Mouse (Mus musculus): ENCODE results near the gene Mrpl4. TPM values are rescaled to one million over a fixed set of nuclear protein-coding genes. Genes with fewer than 3 reads are reported as not detected.

Gene Mrpl4
- polyA plus RNA-seq, 1 experiment: 108 TPM

- 0 out of 2 replicates have a peak overlapping the region, but pooled peaks have one; percentile 32 for H3K27ac ChIP-seq (ENCODE audit: insufficient read depth, low read length)
Observed at GRCm38 (mm10) chr9:20973001-20973681, 29.4 kb upstream of the Mrpl4 start.

DNA sequence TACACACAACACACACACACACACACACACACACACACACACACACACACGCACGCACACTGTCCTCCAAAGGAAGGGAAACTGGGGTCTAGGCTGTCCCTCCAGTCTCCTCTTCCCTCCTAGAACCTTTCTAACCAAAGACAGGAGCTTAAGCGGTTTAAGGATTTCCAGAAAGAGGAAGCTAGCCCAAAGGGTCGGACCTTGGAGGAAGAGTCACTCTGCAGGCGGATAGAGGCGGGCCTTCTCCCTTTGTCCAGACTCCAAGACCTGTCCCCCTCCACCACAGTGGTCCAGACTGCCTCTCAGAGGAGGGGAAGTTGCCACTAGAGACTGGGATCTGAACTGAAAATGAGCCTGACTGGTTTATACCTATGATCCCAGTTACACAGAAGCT is 28.9 kb upstream of the Mrpl4 start:
- TF ChIP-seq CTCF (IDR thresholded peaks at IDR 0.05; ENCODE audit: extremely low read depth, insufficient read depth, low read length) (no peak), POLR2A (IDR thresholded peaks at IDR 0.05; ENCODE audit: extremely low read depth, insufficient read depth, low read length) (no peak)
- Histone ChIP-seq H3K4me1 (ENCODE audit: control insufficient read depth, insufficient read depth, low read length) (no peaks in the 10 kb centered on the region), H3K27ac (ENCODE audit: insufficient read depth, low read length) (no peak overlapping the region), H3K4me3 (ENCODE audit: insufficient read depth, low read length) (no peak overlapping the region)

More at GRCm38 (mm10) chr9:20973001-20973681, 29.4 kb upstream of the Mrpl4 start:
- Histone ChIP-seq H3K4me3 (ENCODE audit: insufficient read depth, low read length) (no peak overlapping the region), H3K4me1 (ENCODE audit: control insufficient read depth, insufficient read depth, low read length) (no peaks in the 10 kb centered on the region)
- no peak for TF ChIP-seq CTCF (IDR thresholded peaks at IDR 0.05; ENCODE audit: extremely low read depth, insufficient read depth, low read length)

DNA sequence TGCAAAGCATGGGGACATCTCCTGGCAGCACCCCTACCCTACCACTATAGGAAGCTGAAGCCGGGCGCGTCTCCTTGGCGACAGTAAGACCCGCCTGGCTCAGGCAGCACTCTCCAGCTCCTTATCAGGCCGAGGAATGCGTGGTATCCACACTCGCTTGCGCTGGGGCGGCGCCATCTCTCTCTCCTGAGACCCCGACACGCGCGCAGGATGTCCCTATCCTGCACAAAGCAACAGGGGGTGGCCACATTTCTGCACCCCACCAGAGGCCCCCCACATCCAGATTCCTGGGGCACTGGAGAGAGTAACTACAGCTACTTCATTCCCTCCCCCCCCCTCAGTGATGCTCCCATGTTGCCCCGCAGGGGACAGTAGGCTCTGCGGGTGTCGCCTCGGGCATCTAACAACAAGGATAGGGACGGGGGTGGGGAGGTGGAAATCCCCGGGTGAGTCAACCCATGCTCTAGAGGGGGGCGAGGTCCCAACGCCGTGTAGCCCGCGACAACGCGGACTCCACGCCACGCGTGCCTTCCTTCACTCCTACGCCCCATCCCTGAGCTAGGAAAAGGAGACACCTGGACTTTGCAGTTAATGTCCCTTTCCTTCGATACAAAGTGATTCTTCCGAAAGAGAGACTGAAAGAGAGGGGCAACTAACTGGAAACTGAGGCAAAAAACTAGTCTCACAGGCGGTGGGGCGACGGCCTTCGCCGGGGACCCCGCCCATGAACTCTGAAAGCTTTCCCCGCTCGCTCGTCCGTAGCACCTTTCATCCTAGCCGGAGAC is 26.9 kb upstream of the Mrpl4 start:
- no peak for TF ChIP-seq POLR2A (IDR thresholded peaks at IDR 0.05; ENCODE audit: extremely low read depth, insufficient read depth, low read length)
- no peak for TF ChIP-seq CTCF (IDR thresholded peaks at IDR 0.05; ENCODE audit: extremely low read depth, insufficient read depth, low read length)
- Histone ChIP-seq H3K4me1 (ENCODE audit: control insufficient read depth, insufficient read depth, low read length) (no peaks in the 10 kb centered on the region), H3K4me3 (ENCODE audit: insufficient read depth, low read length) (peak overlapping the region; percentile 55), H3K27ac (ENCODE audit: insufficient read depth, low read length) (no peak overlapping the region)

- H3K4me1 ChIP-seq (ENCODE audit: control insufficient read depth, insufficient read depth, low read length): no peaks in the 10 kb centered on the region
- H3K27ac ChIP-seq (ENCODE audit: insufficient read depth, low read length): no peak within 1 kb of the TSS
- no peak for TF ChIP-seq CTCF (IDR thresholded peaks at IDR 0.05; ENCODE audit: extremely low read depth, insufficient read depth, low read length)
- no peak for TF ChIP-seq POLR2A (IDR thresholded peaks at IDR 0.05; ENCODE audit: extremely low read depth, insufficient read depth, low read length)
- peak within 1 kb of the TSS; percentile 55 for H3K4me3 ChIP-seq (ENCODE audit: insufficient read depth, low read length)
Observed at GRCm38 (mm10) chr9:20976216-20976960, 26.1 kb upstream of the Mrpl4 start, which contains the start of gene S1pr2. S1pr2 (minus strand) TSS chr9:20976781.

DNA sequence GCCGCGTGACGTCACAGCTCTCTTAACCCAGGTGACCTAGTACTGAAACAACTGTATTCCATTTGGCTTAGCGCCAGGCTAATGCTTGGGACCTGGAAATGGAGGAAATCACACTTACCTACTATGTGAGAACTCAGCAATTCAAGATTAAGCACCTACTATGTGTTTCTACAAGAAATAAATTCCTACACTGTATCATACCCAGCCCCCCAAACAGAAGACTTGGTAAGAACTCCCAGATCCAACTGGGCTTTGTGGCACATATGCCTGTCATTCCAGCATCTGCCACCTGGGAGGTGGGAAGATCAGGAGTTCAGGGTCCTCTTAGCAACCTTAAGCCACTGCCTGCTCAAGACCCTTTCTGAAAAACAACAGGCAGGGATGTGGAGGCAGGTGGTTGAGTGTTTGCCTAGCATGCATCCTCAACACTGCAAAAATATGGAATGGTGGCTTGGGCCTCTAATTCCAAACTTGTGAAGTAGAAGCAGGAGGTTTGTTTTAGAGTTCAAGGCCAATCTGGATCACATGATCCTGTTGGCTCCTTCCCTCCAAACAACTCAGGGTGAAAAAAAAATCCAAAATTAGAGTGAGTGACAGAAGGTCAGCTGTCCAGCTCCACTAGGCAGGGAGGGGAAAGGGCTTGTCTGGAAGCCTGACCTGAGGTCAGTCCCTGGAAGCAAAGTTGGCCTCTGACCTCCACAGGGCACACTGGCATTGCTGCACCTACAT is 25.4 kb upstream of the Mrpl4 start:
- H3K4me3 ChIP-seq (ENCODE audit: insufficient read depth, low read length): peak overlapping the region; percentile 55
- no peaks in the 10 kb centered on the region for H3K4me1 ChIP-seq (ENCODE audit: control insufficient read depth, insufficient read depth, low read length)
- TF ChIP-seq CTCF (IDR thresholded peaks at IDR 0.05; ENCODE audit: extremely low read depth, insufficient read depth, low read length) (no peak), POLR2A (IDR thresholded peaks at IDR 0.05; ENCODE audit: extremely low read depth, insufficient read depth, low read length) (no peak)
- no peak overlapping the region for H3K27ac ChIP-seq (ENCODE audit: insufficient read depth, low read length)

DNA sequence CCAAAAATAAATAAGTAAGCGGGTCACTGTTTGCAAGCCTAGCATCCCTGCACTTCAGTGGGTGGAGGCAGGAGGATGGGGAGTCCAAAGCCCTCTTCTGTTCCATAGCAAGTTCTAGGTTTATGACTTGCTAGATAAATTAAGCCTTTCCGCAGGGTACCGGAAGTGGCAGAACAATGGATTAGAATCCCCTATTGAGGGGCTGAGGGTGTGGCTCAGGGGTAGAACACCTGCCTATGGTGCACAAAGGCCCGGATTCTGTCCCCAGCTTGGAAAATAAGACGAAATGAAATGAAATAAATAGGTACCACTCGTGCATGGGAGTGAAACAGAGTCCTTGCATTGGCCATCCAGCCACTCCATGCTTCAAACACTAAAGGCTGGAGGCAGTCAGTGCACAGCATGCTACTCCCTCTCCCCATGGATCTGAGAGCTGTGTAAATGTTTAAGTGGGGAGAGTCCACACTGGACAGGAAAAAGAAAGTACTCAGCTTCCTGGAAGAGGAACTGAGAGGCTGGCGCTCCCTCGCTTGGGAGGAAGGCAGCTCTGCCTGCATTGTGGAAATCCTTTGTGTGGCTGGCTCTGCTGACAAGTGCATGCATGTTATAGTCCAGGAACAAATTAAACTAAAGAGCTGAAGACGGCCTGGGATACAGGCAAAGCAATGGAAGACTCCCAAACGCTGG is 24.0 kb upstream of the Mrpl4 start:
- no peak for TF ChIP-seq CTCF (IDR thresholded peaks at IDR 0.05; ENCODE audit: extremely low read depth, insufficient read depth, low read length)
- Histone ChIP-seq H3K4me3 (ENCODE audit: insufficient read depth, low read length) (no peak overlapping the region), H3K27ac (ENCODE audit: insufficient read depth, low read length) (no peak overlapping the region), H3K4me1 (ENCODE audit: control insufficient read depth, insufficient read depth, low read length) (no peaks in the 10 kb centered on the region)

GRCm38 (mm10) chr9:20979181-20979580 is 23.4 kb upstream of the Mrpl4 start:
- Histone ChIP-seq H3K4me1 (ENCODE audit: control insufficient read depth, insufficient read depth, low read length) (no peaks in the 10 kb centered on the region), H3K4me3 (ENCODE audit: insufficient read depth, low read length) (no peak overlapping the region), H3K27ac (ENCODE audit: insufficient read depth, low read length) (no peak overlapping the region)
- TF ChIP-seq POLR2A (IDR thresholded peaks at IDR 0.05; ENCODE audit: extremely low read depth, insufficient read depth, low read length) (no peak), CTCF (IDR thresholded peaks at IDR 0.05; ENCODE audit: extremely low read depth, insufficient read depth, low read length) (no peak)

DNA sequence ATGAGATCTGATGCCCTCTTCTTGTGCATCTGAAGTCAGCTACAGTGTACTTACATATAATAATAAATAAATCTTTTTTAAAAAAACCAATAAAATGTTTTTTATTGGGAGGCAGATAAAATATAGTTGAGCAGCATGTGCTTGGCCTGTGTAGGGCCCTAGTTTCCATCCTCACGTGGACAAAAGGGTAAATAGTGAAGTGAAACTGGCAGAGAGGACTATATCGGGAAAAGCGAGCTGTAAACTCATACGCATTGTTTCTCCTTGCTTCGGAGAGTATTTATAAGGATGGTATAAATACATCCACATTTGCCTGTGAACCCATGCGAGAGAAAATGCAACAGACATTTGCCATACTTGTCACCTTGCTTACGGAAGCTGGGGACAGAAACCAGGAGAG is 22.8 kb upstream of the Mrpl4 start:
- no peaks in the 10 kb centered on the region for H3K4me1 ChIP-seq (ENCODE audit: control insufficient read depth, insufficient read depth, low read length)
- TF ChIP-seq POLR2A (IDR thresholded peaks at IDR 0.05; ENCODE audit: extremely low read depth, insufficient read depth, low read length) (no peak), CTCF (IDR thresholded peaks at IDR 0.05; ENCODE audit: extremely low read depth, insufficient read depth, low read length) (no peak)
- no peak overlapping the region for H3K4me3 ChIP-seq (ENCODE audit: insufficient read depth, low read length)
- no peak overlapping the region for H3K27ac ChIP-seq (ENCODE audit: insufficient read depth, low read length)

DNA sequence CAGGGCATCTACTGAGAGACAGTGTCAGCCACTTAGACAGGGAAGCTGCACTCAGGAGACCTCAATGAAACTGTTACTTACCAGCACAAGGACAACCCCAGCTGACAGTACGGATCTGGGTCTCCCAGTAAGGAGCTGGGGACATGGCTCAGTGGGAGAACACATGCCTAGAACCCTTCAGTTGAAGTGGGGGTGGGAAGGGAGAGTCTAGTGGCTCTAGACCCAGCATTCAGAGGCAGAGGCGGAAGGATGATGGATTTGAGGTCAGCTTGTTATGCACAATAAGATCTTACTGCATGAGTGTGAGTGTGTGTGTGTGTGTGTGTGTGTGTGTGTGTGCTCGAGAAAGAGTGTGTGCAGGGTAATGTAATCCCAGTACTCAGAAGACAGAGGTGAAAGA is 20.4 kb upstream of the Mrpl4 start:
- TF ChIP-seq CTCF (IDR thresholded peaks at IDR 0.05; ENCODE audit: extremely low read depth, insufficient read depth, low read length) (no peak), POLR2A (IDR thresholded peaks at IDR 0.05; ENCODE audit: extremely low read depth, insufficient read depth, low read length) (no peak)
- Histone ChIP-seq H3K27ac (ENCODE audit: insufficient read depth, low read length) (no peak overlapping the region), H3K4me3 (ENCODE audit: insufficient read depth, low read length) (no peak overlapping the region), H3K4me1 (ENCODE audit: control insufficient read depth, insufficient read depth, low read length) (no peaks in the 10 kb centered on the region)

All from cortical plate, adult 2 months (tissue).